Mouse (Mus musculus) brain, embryonic 14.5 days (tissue): ENCODE data around the gene 1810009A15Rik.
A peak's percentile ranks its signal among the peaks of the same experiment; 100 is the strongest.

Experiments
- CTCF ChIP-seq: fragments of 200-500 bp; IDR thresholded peaks from 2 replicates; pipeline ENCODE4 v1.5.1; 2012; ENCODE audit warnings: inconsistent platforms, mild to moderate bottlenecking, moderate library complexity, borderline replicate concordance; ENCODE audit not compliant: insufficient read depth, insufficient read length; ENCODE audit errors: extremely low read depth
- POLR2A ChIP-seq: fragments of 200-500 bp; IDR thresholded peaks from 2 replicates; pipeline ENCODE4 v1.6.1; 2012; ENCODE audit warnings: mild to moderate bottlenecking, inconsistent platforms, borderline replicate concordance; ENCODE audit not compliant: poor library complexity, insufficient read depth, insufficient read length, severe bottlenecking; ENCODE audit errors: extremely low read depth

DNA sequence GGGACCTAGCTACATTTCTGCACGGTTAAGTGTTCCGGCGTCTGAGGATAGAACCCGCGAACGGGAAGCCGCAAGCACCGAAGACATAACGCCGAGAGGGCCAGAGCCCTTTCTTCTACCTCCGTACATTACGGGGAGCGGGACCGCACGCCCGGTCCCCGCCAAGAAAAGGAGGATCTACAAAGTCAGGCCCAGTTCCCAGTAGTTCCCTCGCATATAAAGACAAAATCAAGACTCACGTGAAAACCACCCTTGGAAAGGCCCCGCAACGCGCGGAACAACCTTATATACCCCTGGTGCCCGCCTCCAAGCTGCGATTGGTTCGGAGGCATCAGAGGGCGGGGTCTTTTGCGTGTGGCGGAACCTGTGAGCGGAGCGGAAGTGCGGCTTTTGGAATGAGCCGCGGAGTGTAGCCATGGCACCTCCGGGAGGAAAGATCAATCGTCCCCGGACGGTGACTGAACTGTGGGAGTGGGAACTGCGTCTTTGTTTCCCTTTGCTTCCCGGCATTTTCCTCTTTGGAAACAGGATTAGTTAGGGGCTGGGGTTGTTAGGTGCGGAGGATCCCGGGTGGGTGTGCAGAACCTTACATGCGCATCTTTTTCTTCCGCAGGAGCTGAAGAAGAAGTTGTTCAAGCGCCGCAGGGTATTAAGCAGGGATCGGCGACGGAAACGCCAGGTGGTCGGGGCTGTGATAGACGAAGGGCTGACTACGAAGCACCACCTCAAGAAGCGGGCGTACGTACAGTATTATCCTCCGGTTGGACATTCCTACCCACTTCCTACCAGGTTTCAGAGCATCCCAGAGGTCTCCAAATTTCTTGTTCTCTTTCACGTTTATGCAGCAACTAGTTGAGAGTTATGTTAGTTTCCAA lies at the start of gene 1810009A15Rik, which contains the start of gene Gm49416:
- TF ChIP-seq POLR2A (peak; percentile 60; the same call in 1 of the 2 replicates), CTCF (no peak)
